Mouse (Mus musculus) left cerebral cortex, postnatal 36 days (tissue): ENCODE measurements around the gene Msx3. TPM values are rescaled to one million over a fixed set of nuclear protein-coding genes. Genes with fewer than 3 reads are reported as not detected.

Experiments
- DNase-seq, 2 experiments: peaks; one replicate each; pipeline ENCODE4 v3.0.0; 2021 to 2022; ENCODE audit warnings: low spot score in 2 of 2, mixed read lengths in 1 of 2
- intact Hi-C: fragments of 180-260 bp; cut with DNase I; formaldehyde crosslinking; loops from one replicate; pipeline ENCODE4 v1.15.1; 2025
- total RNA-seq, 2 experiments: library from RNA; stranded (reverse); gene quantifications; 2 replicates each; pipeline ENCODE4 v1.2.3; 2021

Gene Msx3
- total RNA-seq: under 1 TPM; 0.20 to 0.25 TPM

GRCm38 (mm10) chr7:140048361-140049114 is at the start of gene Msx3:
Gene Msx3 (minus strand): TSS chr7:140049089.
- intact Hi-C loops: no loop called here
- DNase-seq: no peak

GRCm38 (mm10) chr7:140098466-140098865 is 49.6 kb upstream of the Msx3 start:
- intact Hi-C loops: no loop called here
- DNase-seq: no peak

- intact Hi-C loops: no loop called here
- DNase-seq: no peak
These were observed 47.2 kb upstream of the Msx3 start for GRCm38 (mm10) chr7:140096055-140096454.

GRCm38 (mm10) chr7:140095556-140095955 is 46.7 kb upstream of the Msx3 start:
- DNase-seq: no peak
- intact Hi-C loops: no loop called here

- DNase-seq: no peak
- intact Hi-C loops: no loop called here
These were observed 46.1 kb upstream of the Msx3 start for GRCm38 (mm10) chr7:140094954-140095353.

- intact Hi-C loops: no loop called here
- DNase-seq: no peak
These were observed 44.1 kb upstream of the Msx3 start, which contains the start of gene Prap1 for GRCm38 (mm10) chr7:140092924-140093528. Gene Prap1 (plus strand): TSS chr7:140093395.

- intact Hi-C loops: no loop called here
These were observed 41.7 kb upstream of the Msx3 start for GRCm38 (mm10) chr7:140090601-140091000.

GRCm38 (mm10) chr7:140082242-140082678 is 33.4 kb upstream of the Msx3 start, which contains the start of gene Caly:
Gene Caly (minus strand): TSS chr7:140082548.
- peak; percentile 91 to 95 for DNase-seq
- intact Hi-C loops: loop anchor here (5.0 kb wide), 1 partner anchor 35 kb away; the partner anchor contains the start of genes Echs1 and Paox

More at GRCm38 (mm10) chr7:140090601-140091000, 41.7 kb upstream of the Msx3 start:
- no peak for DNase-seq

GRCm38 (mm10) chr7:140081408-140082241 is 32.7 kb upstream of the Msx3 start:
- DNase-seq: peak; percentile 65 to 73
- intact Hi-C loops: loop anchor here (2.0 to 5.0 kb wide), 2 partner anchors 21 to 36 kb away; partner anchors contain the start of genes Echs1, Fuom and Paox

GRCm38 (mm10) chr7:140080503-140081156 is 31.7 kb upstream of the Msx3 start:
- intact Hi-C loops: loop anchor here (2.0 to 5.0 kb wide), 2 partner anchors 22 to 37 kb away; partner anchors contain the start of genes Echs1, Fuom and Paox
- peak; percentile 90 to 92 for DNase-seq

- intact Hi-C loops: loop anchor here (2.0 kb wide), 2 partner anchors 62 to 750 kb away; no protein-coding TSS in a partner anchor
- DNase-seq: peak; percentile 56 to 67
These were observed 29.8 kb upstream of the Msx3 start for GRCm38 (mm10) chr7:140078711-140079110.

GRCm38 (mm10) chr7:140077698-140078097 is 28.8 kb upstream of the Msx3 start:
- intact Hi-C loops: loop anchor here (2.0 kb wide), 2 partner anchors 63 to 751 kb away; no protein-coding TSS in a partner anchor
- no peak for DNase-seq

- no peak for DNase-seq
- intact Hi-C loops: no loop called here
These were observed 21.3 kb upstream of the Msx3 start for GRCm38 (mm10) chr7:140070042-140070711.

GRCm38 (mm10) chr7:140067397-140067796 is 18.5 kb upstream of the Msx3 start:
- DNase-seq: no peak
- intact Hi-C loops: loop anchor here (10.0 kb wide), 1 partner anchor 423 kb away; no protein-coding TSS in a partner anchor

- DNase-seq: peak; percentile 47 to 66
- intact Hi-C loops: loop anchor here (1.0 to 10.0 kb wide), 2 partner anchors 94 to 418 kb away; no protein-coding TSS in a partner anchor
These were observed 14.2 kb upstream of the Msx3 start for GRCm38 (mm10) chr7:140063092-140063491.

GRCm38 (mm10) chr7:140062307-140062706 is 13.4 kb upstream of the Msx3 start:
- intact Hi-C loops: loop anchor here (10.0 kb wide), 1 partner anchor 418 kb away; no protein-coding TSS in a partner anchor

GRCm38 (mm10) chr7:140061832-140062130 is 12.9 kb upstream of the Msx3 start:
- intact Hi-C loops: loop anchor here (10.0 kb wide), 1 partner anchor 417 kb away; no protein-coding TSS in a partner anchor
- no peak for DNase-seq

More at GRCm38 (mm10) chr7:140062307-140062706, 13.4 kb upstream of the Msx3 start:
- DNase-seq: no peak
